Mouse (Mus musculus) thymus, adult 2 months (tissue): ENCODE data around the gene Ubash3b. TPM values are rescaled to one million over a fixed set of nuclear protein-coding genes. Genes with fewer than 3 reads are reported as not detected.

Experiments used
- DNase-seq: peaks from one replicate; pipeline ENCODE4 v3.0.0; 2021
- H3K27ac ChIP-seq: fragments of 200-500 bp; 2 replicates; pipeline ENCODE4 v1.5.1; 2012; ENCODE audit warnings: low read length, control low read depth; ENCODE audit not compliant: control insufficient read depth, insufficient read depth
- H3K27me3 ChIP-seq: fragments of 200-500 bp; 2 replicates; pipeline ENCODE4 v1.6.1; 2012; ENCODE audit warnings: mild to moderate bottlenecking, low read length, moderate library complexity, mixed read lengths; ENCODE audit not compliant: control insufficient read depth, insufficient read depth
- H3K36me3 ChIP-seq: fragments of 200-500 bp; 2 replicates; pipeline ENCODE4 v1.6.1; 2012; ENCODE audit warnings: mild to moderate bottlenecking, low read length, moderate library complexity; ENCODE audit not compliant: control insufficient read depth, insufficient read depth
- H3K4me1 ChIP-seq: fragments of 200-500 bp; replicated peaks from 2 replicates; pipeline ENCODE4 v1.6.1; 2012; ENCODE audit warnings: low read length; ENCODE audit not compliant: control insufficient read depth, insufficient read depth
- H3K4me3 ChIP-seq: fragments of 200-500 bp; 2 replicates; pipeline ENCODE4 v1.5.1; 2012; ENCODE audit warnings: mild to moderate bottlenecking, low read length, control low read depth, moderate library complexity; ENCODE audit not compliant: control insufficient read depth, insufficient read depth
- CTCF ChIP-seq: fragments of 200-500 bp; IDR thresholded peaks from 2 replicates; pipeline ENCODE4 v1.5.1; 2012; ENCODE audit warnings: mild to moderate bottlenecking, control low read depth, low read length, moderate library complexity, borderline replicate concordance; ENCODE audit not compliant: control insufficient read depth, poor library complexity, insufficient read depth; ENCODE audit errors: extremely low read depth
- POLR2A ChIP-seq: fragments of 200-500 bp; IDR thresholded peaks from 2 replicates; pipeline ENCODE4 v1.6.1; 2012; ENCODE audit warnings: mild to moderate bottlenecking, low read length, control low read depth, moderate library complexity; ENCODE audit not compliant: control insufficient read depth, poor library complexity, insufficient read depth; ENCODE audit errors: extremely low read depth
- WGBS: fragments of 180-500 bp; shearing (Covaris S2); methylation state at CpG from one replicate; pipeline ENCODE4 v1.1.7; 2018; 5-methylcytosine and 5-hydroxymethylcytosine counted together
- polyA plus RNA-seq: library from polyadenylated mRNA; depleted of rRNA; stranded (reverse); fragments of >200 nt; gene quantifications from 2 replicates; pipeline ENCODE4 v1.2.3, GENCODE M21; 2012

The Ubash3b gene
- polyA plus RNA-seq, 1 experiment, result 7.0 TPM

DNA sequence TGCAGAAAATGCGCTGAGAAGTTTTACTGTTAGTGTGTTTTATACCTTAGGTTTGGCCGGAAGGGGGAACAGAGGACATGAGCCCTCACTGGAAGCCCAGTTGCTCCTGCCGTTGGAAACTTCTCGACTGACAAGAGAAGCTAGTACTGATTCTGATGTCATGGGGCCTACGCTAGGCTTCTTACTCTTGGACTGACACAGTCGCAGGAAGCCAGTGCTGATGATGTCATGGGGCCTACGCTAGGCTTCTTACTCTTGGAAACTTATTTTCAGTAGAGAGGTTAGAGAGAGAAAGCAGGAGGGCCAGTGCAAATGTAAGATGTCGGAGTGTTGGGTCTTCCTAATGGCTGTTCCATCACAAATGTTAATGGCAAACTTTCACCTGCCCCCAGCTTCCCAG, 57.8 kb downstream of the Ubash3b start:
- DNase-seq, result no peak
- Histone ChIP-seq H3K4me1 (peaks cover 30% of the 10 kb centered on the region), H3K27ac (no peak overlapping the region), H3K27me3 (no peaks in the 10 kb centered on the region), H3K4me3 (no peak overlapping the region), H3K36me3 (no peaks in the 10 kb centered on the region)
- no peak for TF ChIP-seq CTCF
- 94% methylated on average over 8 of the region's 8 CpGs for WGBS

DNA sequence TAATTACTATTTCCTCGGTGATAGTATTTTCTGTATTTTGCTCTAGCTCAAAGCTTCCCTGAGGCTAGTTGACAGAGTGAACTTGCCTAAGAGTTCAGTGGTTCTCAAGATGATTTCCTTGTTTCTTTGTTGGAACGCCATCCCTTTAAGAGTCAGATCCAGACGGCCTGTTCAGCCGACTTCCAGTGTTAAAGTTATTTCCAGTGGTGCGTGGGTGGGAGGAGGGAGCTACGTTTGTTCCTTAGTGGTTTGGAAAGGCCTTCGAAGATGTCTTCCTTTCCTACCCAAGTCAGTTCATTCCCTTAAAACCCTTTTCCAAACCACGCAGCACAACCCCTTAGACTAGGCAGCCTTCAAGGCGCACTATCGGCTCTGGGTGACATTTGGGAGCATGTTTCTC, 58.9 kb downstream of the Ubash3b start:
- peaks cover 30% of the 10 kb centered on the region for H3K4me1 ChIP-seq
- no peaks in the 10 kb centered on the region for H3K36me3 ChIP-seq
- H3K27ac ChIP-seq, result no peak overlapping the region
- 94% methylated on average over 10 of the region's 10 CpGs for WGBS
- DNase-seq, result no peak
- no peaks in the 10 kb centered on the region for H3K27me3 ChIP-seq
- no peak for TF ChIP-seq POLR2A
- no peak for TF ChIP-seq CTCF
- no peak overlapping the region for H3K4me3 ChIP-seq

DNA sequence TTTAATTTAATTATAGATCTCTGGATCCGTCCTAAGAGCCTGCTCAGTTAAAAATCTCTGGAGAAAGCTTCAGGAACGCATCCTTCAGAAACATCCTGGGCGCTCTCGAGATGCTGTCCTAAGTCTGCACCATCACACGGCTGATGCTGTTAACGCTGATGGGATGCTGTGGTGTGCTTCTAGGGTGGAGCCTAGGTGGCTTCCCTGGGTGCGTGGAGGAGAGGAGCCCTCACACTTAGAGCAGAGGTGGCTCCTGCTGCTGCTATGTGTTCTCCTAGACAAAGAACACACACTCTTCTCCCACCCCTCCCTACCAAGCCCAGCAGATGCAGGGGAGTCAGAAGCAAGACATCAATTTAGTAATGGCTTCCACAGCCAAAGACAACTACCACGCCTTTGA, 61.6 kb downstream of the Ubash3b start:
- peaks cover 17% of the 10 kb centered on the region for H3K4me1 ChIP-seq
- WGBS, result 94% methylated on average over 8 of the region's 8 CpGs
- DNase-seq, result no peak
- no peaks in the 10 kb centered on the region for H3K27me3 ChIP-seq
- no peak overlapping the region for H3K4me3 ChIP-seq
- TF ChIP-seq CTCF (no peak), POLR2A (no peak)
- no peaks in the 10 kb centered on the region for H3K36me3 ChIP-seq
- H3K27ac ChIP-seq, result no peak overlapping the region

DNA sequence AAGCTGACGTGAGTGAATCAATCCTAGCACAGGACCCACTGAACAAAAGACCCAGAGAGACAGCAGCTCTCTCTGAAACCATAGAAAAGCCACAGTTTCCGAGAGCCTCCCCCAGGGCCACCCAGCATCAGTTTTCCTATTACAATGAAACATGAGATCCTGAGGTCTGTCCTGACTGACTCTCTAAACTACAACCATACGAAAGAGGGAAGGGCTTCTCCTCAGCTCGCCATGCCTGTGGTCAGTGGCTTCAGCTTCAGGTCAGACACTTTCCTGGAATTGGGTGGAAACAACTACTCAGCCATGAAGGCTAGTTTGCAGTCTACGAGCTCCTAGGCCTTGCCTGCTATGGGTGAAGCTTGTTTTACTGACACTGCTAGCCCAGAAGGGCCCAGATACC, 62.4 kb downstream of the Ubash3b start:
- Histone ChIP-seq H3K27me3 (no peaks in the 10 kb centered on the region), H3K4me3 (no peak overlapping the region), H3K27ac (no peak overlapping the region), H3K4me1 (peaks cover 16% of the 10 kb centered on the region), H3K36me3 (no peaks in the 10 kb centered on the region)
- WGBS, result 78% methylated on average over 5 of the region's 5 CpGs
- no peak for DNase-seq
- TF ChIP-seq POLR2A, result no peak
- no peak for TF ChIP-seq CTCF

DNA sequence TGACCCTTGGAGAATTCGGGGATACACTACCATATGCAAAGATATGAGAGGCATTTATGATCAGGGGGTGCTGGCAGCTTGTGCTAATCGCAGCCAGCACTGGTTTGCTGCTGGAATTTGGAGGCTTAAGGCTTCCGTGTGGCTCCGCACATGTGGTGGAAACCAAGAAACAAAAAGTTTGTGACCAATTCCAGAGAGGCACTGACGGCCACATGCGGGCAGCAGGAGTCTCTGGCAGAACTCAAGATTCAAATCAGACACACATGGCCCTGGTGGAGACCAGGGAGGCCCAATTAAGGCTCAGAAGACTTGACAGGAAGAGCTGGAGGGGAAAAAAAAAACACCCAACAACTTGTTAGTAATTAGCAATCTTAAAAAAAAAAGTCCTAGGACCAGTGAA, 63.4 kb downstream of the Ubash3b start:
- Histone ChIP-seq H3K27ac (no peak overlapping the region), H3K4me3 (no peak overlapping the region), H3K27me3 (no peaks in the 10 kb centered on the region), H3K4me1 (peaks cover 9% of the 10 kb centered on the region; the same call in 1 of the 2 replicates), H3K36me3 (no peaks in the 10 kb centered on the region)
- no peak for TF ChIP-seq POLR2A
- TF ChIP-seq CTCF, result no peak
- DNase-seq, result no peak
- WGBS, result 94% methylated on average over 6 of the region's 6 CpGs

DNA sequence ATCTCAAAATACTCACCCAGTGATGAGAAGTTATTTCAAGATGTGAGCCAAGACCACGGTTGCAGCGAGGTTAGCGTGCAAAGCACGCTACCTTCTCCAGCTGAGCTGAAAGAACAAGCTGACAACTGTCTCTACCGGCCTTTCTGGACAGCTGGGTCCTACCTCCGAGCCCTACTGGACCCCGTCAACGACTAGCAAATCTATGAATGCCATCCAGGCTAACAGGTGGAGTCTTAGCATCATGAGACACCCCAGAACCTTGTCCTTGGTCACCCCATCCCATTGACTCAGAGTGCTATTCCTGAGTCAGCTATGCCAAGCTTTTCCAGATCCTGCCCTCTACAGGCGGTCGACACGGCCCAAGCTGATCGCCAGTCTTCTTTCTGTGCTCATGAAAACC, 69.5 kb downstream of the Ubash3b start:
- Histone ChIP-seq H3K27ac (no peak overlapping the region), H3K27me3 (no peaks in the 10 kb centered on the region), H3K36me3 (no peaks in the 10 kb centered on the region), H3K4me3 (no peak overlapping the region), H3K4me1 (no peaks in the 10 kb centered on the region)
- WGBS, result 96% methylated on average over 12 of the region's 12 CpGs
- TF ChIP-seq CTCF, result no peak
- no peak for TF ChIP-seq POLR2A
- DNase-seq, result no peak

DNA sequence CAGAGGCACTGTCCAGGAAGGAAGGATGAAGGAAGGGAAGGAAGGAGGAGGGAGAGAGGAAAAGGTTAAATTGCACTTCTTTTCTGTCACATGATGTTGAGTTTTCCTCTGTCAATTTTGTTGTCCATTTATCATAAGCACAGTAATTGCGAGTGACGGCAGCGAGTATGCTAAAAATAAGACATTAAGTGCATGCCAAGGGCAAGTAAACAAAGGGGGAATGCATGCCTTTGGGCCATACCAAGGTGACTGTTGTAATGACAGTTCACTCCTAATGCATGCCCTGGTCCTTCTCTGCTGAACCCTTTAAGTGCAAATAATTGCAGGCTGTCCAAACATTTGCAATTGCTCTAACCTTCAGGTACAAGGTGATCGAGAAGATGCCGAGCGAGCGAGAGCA, 70.3 kb downstream of the Ubash3b start:
- Histone ChIP-seq H3K36me3 (no peaks in the 10 kb centered on the region), H3K4me3 (no peak overlapping the region), H3K27ac (no peak overlapping the region), H3K4me1 (no peaks in the 10 kb centered on the region), H3K27me3 (no peaks in the 10 kb centered on the region)
- TF ChIP-seq CTCF, result no peak
- no peak for TF ChIP-seq POLR2A
- 96% methylated on average over 7 of the region's 7 CpGs for WGBS
- DNase-seq, result no peak
